Mouse (Mus musculus) thymus, adult 2 months (tissue): Measurements from ENCODE around the gene Gm20388. TPM values are rescaled to one million over a fixed set of nuclear protein-coding genes. Genes with fewer than 3 reads are reported as not detected.

ENCODE experiments used
- DNase-seq: peaks from one replicate; pipeline ENCODE4 v3.0.0; 2021
- H3K27ac ChIP-seq: fragments of 200-500 bp; 2 replicates; pipeline ENCODE4 v1.5.1; 2012; ENCODE audit warnings: low read length, control low read depth; ENCODE audit not compliant: control insufficient read depth, insufficient read depth
- H3K27me3 ChIP-seq: fragments of 200-500 bp; 2 replicates; pipeline ENCODE4 v1.6.1; 2012; ENCODE audit warnings: mild to moderate bottlenecking, low read length, moderate library complexity, mixed read lengths; ENCODE audit not compliant: control insufficient read depth, insufficient read depth
- H3K36me3 ChIP-seq: fragments of 200-500 bp; 2 replicates; pipeline ENCODE4 v1.6.1; 2012; ENCODE audit warnings: mild to moderate bottlenecking, low read length, moderate library complexity; ENCODE audit not compliant: control insufficient read depth, insufficient read depth
- H3K4me1 ChIP-seq: fragments of 200-500 bp; replicated peaks from 2 replicates; pipeline ENCODE4 v1.6.1; 2012; ENCODE audit warnings: low read length; ENCODE audit not compliant: control insufficient read depth, insufficient read depth
- H3K4me3 ChIP-seq: fragments of 200-500 bp; 2 replicates; pipeline ENCODE4 v1.5.1; 2012; ENCODE audit warnings: mild to moderate bottlenecking, low read length, control low read depth, moderate library complexity; ENCODE audit not compliant: control insufficient read depth, insufficient read depth
- CTCF ChIP-seq: fragments of 200-500 bp; IDR thresholded peaks from 2 replicates; pipeline ENCODE4 v1.5.1; 2012; ENCODE audit warnings: mild to moderate bottlenecking, control low read depth, low read length, moderate library complexity, borderline replicate concordance; ENCODE audit not compliant: control insufficient read depth, poor library complexity, insufficient read depth; ENCODE audit errors: extremely low read depth
- POLR2A ChIP-seq: fragments of 200-500 bp; IDR thresholded peaks from 2 replicates; pipeline ENCODE4 v1.6.1; 2012; ENCODE audit warnings: mild to moderate bottlenecking, low read length, control low read depth, moderate library complexity; ENCODE audit not compliant: control insufficient read depth, poor library complexity, insufficient read depth; ENCODE audit errors: extremely low read depth
- WGBS: fragments of 180-500 bp; shearing (Covaris S2); methylation state at CpG from one replicate; pipeline ENCODE4 v1.1.7; 2018; 5-methylcytosine and 5-hydroxymethylcytosine counted together
- polyA plus RNA-seq: library from polyadenylated mRNA; depleted of rRNA; stranded (reverse); fragments of >200 nt; gene quantifications from 2 replicates; pipeline ENCODE4 v1.2.3, GENCODE M21; 2012

Gm20388 gene
- polyA plus RNA-seq, 1 experiment: 103 TPM

GRCm38 (mm10) chr8:122049266-122049665 is 2138.6 kb downstream of the Gm20388 start:
- H3K4me3 ChIP-seq: no peak overlapping the region
- TF ChIP-seq POLR2A: no peak
- no peak for TF ChIP-seq CTCF
- WGBS: 95% methylated on average over 4 of the region's 4 CpGs
- H3K36me3 ChIP-seq: no peaks in the 10 kb centered on the region
- no peaks in the 10 kb centered on the region for H3K4me1 ChIP-seq
- no peaks in the 10 kb centered on the region for H3K27me3 ChIP-seq
- no peak for DNase-seq
- no peak overlapping the region for H3K27ac ChIP-seq

DNA sequence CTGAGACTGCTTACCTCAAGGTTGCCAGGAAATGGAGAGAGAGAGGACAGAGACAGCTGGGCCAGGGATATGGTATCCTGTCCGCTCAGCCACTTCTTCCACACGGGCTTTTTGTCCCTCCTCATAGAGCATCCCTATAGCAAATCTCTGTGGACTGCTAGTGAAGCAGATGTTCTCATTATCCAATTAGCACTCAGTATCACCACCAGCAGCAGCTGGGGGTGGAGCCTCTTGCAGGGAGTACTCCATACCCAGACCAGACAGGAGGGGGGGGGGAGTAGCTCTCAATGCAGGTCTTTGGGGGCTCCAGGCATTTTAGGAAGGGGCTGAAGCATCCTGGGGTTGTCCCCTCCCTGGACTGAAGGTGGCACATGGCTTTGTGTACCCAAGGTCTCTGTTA is 2139.3 kb downstream of the Gm20388 start:
- 91% methylated on average over 2 of the region's 2 CpGs for WGBS
- Histone ChIP-seq H3K27me3 (no peaks in the 10 kb centered on the region), H3K4me3 (no peak overlapping the region), H3K27ac (no peak overlapping the region), H3K36me3 (no peaks in the 10 kb centered on the region), H3K4me1 (no peaks in the 10 kb centered on the region)
- no peak for TF ChIP-seq POLR2A
- TF ChIP-seq CTCF: no peak
- no peak for DNase-seq

GRCm38 (mm10) chr8:122050620-122051019 is 2140.0 kb downstream of the Gm20388 start:
- Histone ChIP-seq H3K4me1 (0 out of 2 replicates have a peak, but pooled peaks cover 2% of the 10 kb centered on the region), H3K27ac (no peak overlapping the region), H3K36me3 (no peaks in the 10 kb centered on the region), H3K4me3 (no peak overlapping the region), H3K27me3 (no peaks in the 10 kb centered on the region)
- 98% methylated on average over 9 of the region's 9 CpGs for WGBS
- TF ChIP-seq POLR2A (no peak), CTCF (no peak)
- DNase-seq: no peak

DNA sequence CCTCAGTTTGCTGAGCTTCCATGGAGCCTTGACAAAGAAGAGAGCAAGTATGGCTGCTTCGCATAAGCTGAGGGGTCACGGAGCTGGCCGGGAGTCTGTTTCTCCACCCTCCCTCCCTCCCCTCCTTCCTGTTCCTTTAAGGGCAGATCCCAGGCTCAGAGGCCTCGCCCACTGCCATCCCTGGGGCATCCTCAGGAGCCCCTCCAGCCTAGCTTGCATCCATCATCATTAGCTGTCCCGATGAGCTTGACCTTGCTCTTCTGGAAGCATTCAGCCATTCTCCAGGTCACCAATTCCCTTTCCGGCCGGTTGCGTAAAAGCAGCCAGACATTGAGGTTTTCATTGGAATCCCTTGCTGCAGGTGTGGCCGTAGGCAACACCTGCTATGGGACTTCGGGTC is 2144.7 kb downstream of the Gm20388 start:
- TF ChIP-seq POLR2A (no peak), CTCF (no peak)
- 0 out of 2 replicates have a peak, but pooled peaks cover 3% of the 10 kb centered on the region for H3K4me1 ChIP-seq
- 58% methylated on average over 10 of the region's 10 CpGs for WGBS
- no peak overlapping the region for H3K27ac ChIP-seq
- no peak for DNase-seq
- H3K36me3 ChIP-seq: no peaks in the 10 kb centered on the region
- no peak overlapping the region for H3K4me3 ChIP-seq
- H3K27me3 ChIP-seq: no peaks in the 10 kb centered on the region

GRCm38 (mm10) chr8:122056113-122056512 is 2145.5 kb downstream of the Gm20388 start:
- Histone ChIP-seq H3K4me1 (0 out of 2 replicates have a peak, but pooled peaks cover 3% of the 10 kb centered on the region), H3K27me3 (no peaks in the 10 kb centered on the region), H3K36me3 (no peaks in the 10 kb centered on the region), H3K4me3 (no peak overlapping the region), H3K27ac (no peak overlapping the region)
- 59% methylated on average over 1 of the region's 1 CpGs for WGBS
- DNase-seq: no peak
- no peak for TF ChIP-seq POLR2A
- no peak for TF ChIP-seq CTCF

- 92% methylated on average over 7 of the region's 7 CpGs for WGBS
- H3K36me3 ChIP-seq: no peaks in the 10 kb centered on the region
- no peak overlapping the region for H3K4me3 ChIP-seq
- no peak for DNase-seq
- no peaks in the 10 kb centered on the region for H3K27me3 ChIP-seq
- no peak overlapping the region for H3K27ac ChIP-seq
- TF ChIP-seq POLR2A (no peak), CTCF (no peak)
- H3K4me1 ChIP-seq: 0 out of 2 replicates have a peak, but pooled peaks cover 3% of the 10 kb centered on the region
These were observed 2146.2 kb downstream of the Gm20388 start for GRCm38 (mm10) chr8:122056882-122057281.

GRCm38 (mm10) chr8:122058510-122058909 is 2147.9 kb downstream of the Gm20388 start:
- no peak overlapping the region for H3K4me3 ChIP-seq
- no peaks in the 10 kb centered on the region for H3K27me3 ChIP-seq
- no peak for DNase-seq
- 69% methylated on average over 9 of the region's 9 CpGs for WGBS
- H3K4me1 ChIP-seq: 0 out of 2 replicates have a peak, but pooled peaks cover 3% of the 10 kb centered on the region
- H3K36me3 ChIP-seq: no peaks in the 10 kb centered on the region
- no peak overlapping the region for H3K27ac ChIP-seq
- TF ChIP-seq CTCF: no peak
- no peak for TF ChIP-seq POLR2A
